Mouse (Mus musculus) NIH3T3 (cell line): ENCODE measurements around the gene Aqp7.

Experiments used
- DNase-seq: peaks from one replicate; pipeline ENCODE4 v3.0.0-alpha.2; 2012; ENCODE audit warnings: low read depth

Aqp7 gene

GRCm38 (mm10) chr4:41063351-41063750, 15.4 kb upstream of the Aqp7 start:
- DNase-seq = no peak

DNA sequence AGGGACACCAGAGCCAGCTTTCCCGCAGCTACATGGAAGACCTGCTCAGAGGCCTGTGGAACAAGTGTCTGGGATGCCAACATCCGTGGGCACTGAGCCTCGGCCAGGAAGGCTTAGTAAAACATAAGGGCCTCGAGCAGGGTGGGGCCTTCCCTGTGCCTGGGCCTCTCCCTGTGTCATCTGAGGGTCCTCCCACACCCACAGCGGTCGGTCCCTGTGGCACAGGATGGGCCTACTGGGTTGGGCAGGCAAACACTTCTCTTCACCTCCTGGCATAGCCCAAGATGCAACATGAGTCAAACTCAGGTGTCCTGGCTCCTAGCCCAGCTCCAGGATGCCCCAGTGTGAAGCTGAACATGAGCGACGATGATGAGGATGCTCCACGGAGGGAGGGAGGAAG, 9.4 kb upstream of the Aqp7 start:
- no peak for DNase-seq

GRCm38 (mm10) chr4:41056742-41057332, 8.9 kb upstream of the Aqp7 start:
- DNase-seq = no peak

DNA sequence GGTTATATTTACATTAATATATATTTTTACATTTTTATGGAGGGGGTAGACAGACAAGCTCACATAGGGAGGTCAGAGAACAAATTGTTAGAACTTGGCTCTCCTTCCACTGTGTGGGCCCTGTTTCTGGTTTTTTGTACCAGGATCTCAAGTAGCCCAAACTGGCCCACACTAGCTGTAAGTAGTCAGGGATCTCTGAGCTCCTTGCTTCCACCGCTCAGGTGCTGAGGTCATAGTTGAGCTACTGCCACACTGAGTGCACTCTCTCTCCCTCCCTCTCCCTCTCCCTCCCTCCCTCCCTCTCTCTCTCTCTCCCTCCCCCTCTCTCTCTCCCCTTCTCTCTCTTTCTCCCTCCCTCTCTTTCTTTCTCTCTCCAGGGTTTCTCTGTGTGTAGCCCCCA, 8.3 kb upstream of the Aqp7 start:
- no peak for DNase-seq

DNA sequence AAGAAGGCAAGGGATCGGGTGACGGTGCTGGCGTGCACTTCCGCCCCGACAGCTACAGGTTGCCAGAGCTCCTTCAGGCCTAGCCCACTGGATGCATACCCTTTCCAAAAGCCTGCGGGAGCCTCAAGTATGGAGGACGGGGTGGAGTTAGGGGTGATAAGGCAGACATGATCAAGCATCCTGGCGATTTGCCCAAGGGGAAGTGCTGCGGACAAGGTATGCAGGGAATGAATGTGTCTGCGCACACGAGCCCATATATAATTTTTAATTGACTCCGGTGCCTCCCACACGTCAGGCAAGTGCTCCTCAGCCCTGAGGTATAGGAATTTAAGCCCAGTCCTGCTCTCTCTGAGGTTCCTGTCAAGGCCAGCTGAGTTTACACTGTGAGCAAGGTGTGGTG, 7.2 kb upstream of the Aqp7 start:
- DNase-seq = no peak

DNA sequence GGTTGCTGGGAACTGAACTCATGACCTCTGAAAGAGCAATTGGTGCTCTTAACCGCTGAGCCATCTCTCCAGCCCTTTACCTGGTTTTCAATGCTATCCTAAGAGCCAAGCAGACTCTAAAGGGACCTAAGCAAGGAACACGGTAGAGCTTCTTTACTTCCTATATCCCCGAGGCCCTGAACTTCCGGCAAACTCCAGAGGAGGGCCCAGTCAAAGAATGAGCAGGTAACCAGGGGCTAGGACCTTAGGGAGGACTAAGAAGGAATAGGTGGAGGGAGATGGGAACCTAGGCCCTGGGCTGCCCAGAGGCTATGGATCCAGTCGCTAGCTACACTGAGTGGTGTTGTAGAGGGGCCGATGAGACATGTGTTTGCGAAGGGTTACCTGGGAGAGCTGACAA, 3.8 kb upstream of the Aqp7 start:
- DNase-seq = no peak

DNA sequence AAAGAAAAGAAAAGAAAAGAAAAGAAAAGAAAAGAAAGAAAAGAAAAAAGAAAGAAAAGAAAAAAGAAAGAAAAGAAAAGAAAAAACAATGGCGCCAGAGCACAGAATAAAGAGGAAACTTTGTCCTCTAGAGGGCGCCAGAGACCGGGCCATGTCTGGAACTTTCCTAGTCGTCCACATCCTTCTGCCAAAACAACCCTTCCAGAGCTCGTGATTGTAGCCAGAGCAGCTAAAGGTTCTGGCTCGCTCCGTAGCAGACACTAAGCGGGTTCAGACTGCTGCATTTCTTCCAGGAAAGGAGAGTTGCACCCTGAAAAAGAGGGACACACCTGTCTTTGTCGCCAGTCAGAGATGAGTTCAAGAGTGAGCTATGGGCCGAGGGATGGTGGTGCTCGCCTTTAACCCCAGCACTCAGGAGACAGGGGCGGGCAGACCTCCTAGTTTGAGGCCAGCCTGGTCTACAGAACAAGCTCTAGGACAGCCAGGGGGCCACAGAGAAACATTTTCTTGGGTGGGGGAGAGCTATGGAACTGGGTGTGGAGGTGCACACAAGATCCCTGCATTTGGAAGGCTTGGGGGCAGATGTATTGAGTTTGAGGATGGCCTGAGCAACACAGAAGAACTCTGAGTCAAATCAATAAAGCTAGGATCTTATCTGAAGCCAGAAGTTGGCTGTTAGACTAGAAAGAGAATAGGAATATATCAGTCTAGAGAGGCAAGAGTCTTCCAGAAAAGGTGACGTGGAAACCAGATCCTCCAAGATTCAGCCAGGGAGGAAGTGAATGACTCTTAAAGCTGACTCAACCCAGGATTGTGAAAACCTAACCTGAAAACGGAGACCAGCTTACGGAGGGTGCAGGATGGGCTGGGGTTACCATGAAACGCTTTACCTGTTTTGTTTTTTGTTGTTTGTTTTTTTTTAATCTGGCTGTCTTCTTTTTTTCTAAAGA, 3.1 kb upstream of the Aqp7 start:
- DNase-seq = peak; percentile 95

DNA sequence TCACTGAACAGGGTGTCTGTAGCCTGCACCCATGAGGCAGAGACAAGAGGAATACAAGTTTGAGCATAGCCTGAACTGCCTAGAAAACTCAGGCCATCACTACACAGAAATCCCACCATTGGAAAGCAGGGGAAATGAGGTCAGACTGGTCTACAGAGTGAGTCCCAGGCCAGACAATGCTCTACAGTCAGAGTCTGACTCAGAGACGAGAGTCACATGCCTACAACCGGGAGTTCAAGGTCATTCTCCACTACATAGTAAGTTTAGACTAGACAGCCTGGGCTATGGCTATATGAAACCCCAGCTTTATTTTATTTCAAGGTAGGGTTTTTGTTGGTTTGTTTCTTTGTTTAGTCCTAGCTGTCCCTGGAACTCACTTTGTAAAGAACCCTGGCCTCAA, 987 bp upstream of the Aqp7 start:
- DNase-seq = peak; percentile 62

GRCm38 (mm10) chr4:41046254-41046795, 1.6 kb downstream of the Aqp7 start:
- DNase-seq = no peak

DNA sequence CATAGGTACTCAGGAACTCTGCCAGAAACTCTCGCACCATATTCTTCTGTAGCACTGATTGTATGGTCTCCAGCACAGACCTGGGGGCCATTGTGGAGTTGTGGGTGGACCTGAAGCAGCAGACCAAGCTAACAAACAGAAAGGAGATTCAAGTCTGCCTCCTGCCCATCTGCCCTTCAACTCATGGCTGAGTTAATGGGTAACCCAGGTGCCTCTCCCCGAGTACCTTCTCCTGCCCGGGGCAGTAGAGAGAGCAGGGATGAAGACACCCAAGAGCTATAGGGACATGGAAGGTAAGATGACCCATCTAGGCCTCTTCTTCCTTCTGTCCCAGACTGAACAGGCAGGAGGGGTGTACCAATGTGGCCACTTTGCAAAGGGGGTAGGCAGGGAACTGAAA, 2.7 kb downstream of the Aqp7 start:
- no peak for DNase-seq

- DNase-seq = no peak
Measured at GRCm38 (mm10) chr4:41043961-41044360, 4.0 kb downstream of the Aqp7 start.

DNA sequence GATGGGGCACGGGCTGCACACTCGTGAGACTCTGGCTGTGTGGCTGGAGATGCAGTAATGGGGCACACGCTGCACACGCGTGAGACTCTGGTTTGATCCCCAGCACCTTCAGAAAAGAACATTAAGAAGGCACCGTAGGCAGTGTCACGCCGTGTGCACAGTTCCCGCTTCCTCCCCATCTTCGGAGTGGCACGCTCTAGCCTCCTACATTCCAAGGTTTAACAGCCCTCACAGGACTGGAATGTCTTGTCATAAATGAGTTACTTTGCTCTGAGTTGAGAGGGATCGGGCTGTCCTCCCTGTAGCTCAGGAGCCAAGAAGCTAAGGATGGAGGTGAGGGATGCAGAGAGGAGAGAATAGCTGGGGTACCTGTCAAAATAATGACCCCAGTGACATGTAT, 5.1 kb downstream of the Aqp7 start:
- DNase-seq = no peak

- peak; percentile 23 for DNase-seq
Measured at GRCm38 (mm10) chr4:41040983-41041382, 7.0 kb downstream of the Aqp7 start.

- no peak for DNase-seq
Measured at GRCm38 (mm10) chr4:41037942-41038341, 10.0 kb downstream of the Aqp7 start.

DNA sequence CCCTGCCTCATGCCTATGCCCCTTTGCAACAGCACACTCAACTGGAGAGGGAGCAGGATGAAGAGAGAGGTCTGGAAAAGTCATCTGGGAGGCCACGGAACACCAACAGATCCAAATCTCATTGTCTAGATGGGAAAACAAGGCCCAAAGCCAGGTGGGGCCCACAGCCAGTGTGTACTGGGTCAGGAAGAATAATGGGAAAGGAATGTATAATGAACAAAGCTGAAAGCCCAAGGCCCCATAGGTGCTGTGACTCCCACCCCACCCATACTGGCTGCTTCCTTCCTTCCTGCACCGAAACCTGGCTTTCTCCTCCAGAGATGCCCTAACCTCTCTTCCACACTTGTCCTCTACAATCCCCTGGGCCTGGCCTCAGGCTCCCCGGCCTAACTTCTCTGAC, 16.7 kb downstream of the Aqp7 start:
- DNase-seq = no peak

- no peak for DNase-seq
Measured at GRCm38 (mm10) chr4:41029372-41029771, 18.6 kb downstream of the Aqp7 start.

DNA sequence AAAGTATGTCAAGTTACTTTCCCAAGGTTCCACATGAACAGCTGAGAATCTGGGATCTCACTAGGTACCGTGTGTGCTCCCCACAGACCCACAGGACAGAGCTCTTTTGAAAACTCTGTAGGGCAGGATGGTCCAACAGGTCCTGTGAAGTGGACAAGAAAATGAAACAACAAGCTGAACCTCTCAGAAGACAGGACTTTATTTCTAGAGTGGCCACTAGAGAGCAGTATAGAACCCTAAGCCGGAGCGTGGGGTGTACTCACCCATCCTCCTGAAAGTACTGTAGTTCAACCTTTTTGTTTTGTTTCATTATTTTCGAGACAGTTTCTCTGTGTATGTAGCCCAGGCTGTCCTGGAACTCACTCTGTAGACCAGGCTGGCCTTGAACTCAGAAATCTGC, 19.7 kb downstream of the Aqp7 start:
- DNase-seq = peak; percentile 27

DNA sequence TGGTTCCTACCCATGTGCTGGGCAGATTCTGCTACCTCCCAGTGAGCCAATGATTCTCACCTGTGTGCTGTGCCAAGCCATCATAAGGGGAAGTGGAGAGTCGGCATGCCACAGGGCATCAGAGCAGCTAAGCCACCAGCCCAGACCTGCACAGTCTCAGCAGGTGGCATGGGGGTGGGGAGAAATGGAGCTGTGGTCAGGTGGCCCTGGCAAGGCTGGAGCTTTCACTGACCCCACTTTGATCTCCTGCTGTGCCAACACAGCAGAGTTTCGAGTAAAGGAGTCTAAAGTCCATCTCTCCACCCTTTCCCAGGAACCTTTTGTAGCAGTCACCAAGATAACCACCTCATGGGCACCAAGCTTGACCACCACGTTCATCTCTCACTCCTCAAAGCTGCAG, 20.1 kb downstream of the Aqp7 start:
- no peak for DNase-seq

- DNase-seq = peak; percentile 44
Measured at GRCm38 (mm10) chr4:41026086-41026787, 21.7 kb downstream of the Aqp7 start.

- no peak for DNase-seq
Measured at GRCm38 (mm10) chr4:41021094-41021493, 26.8 kb downstream of the Aqp7 start.

- DNase-seq = no peak
Measured at GRCm38 (mm10) chr4:41015798-41016197, 32.1 kb downstream of the Aqp7 start.

- DNase-seq = no peak
Measured at GRCm38 (mm10) chr4:41013351-41013750, 34.6 kb downstream of the Aqp7 start.
